Mouse (Mus musculus) thymus, adult 18-20 months (tissue): ENCODE measurements around the gene Cacna1a.

Source experiments
- DNase-seq, 2 experiments: peaks; one replicate each; pipeline ENCODE4 v3.0.0; 2022; ENCODE audit warnings: mixed read lengths in 2 of 2

Cacna1a gene

DNA sequence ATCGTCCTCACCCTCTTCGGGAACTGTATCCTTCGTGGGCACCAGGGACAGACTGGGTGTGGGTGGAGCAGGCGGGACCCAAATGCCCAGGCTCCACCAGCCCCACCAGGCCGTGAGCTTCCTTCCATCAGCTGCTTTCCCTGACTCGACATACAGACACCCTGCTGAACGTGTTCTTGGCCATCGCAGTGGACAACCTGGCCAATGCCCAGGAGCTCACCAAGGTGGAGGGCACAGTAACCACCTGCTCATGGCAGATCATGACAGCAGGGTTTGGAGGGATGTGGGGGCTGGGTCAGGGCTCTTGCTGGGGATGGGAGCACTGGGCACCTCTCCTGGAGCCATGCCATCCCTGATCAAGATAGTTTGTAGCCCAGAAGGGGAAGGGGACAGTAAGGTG is 164.9 kb downstream of the Cacna1a start:
- DNase-seq = no peak

DNA sequence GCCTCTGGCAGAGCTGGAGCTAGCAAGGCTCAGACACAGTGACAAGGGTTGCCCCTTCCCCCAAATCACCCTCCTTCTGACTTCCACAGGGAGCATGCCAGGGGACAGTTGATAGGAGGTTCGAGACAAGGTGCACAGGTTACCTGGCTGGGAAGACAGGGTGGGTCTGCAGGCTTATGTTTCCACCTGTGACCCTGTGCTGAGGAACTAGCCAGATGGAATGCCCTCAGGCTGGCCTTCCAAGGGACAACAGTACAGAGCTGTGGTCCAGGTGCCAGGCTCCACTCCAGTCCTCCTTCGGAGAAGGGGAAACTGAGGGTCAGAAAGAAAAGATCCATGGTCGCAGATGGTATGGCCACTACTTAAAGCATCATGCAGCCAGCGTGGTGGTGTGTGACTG is 165.4 kb downstream of the Cacna1a start:
- DNase-seq = no peak

DNA sequence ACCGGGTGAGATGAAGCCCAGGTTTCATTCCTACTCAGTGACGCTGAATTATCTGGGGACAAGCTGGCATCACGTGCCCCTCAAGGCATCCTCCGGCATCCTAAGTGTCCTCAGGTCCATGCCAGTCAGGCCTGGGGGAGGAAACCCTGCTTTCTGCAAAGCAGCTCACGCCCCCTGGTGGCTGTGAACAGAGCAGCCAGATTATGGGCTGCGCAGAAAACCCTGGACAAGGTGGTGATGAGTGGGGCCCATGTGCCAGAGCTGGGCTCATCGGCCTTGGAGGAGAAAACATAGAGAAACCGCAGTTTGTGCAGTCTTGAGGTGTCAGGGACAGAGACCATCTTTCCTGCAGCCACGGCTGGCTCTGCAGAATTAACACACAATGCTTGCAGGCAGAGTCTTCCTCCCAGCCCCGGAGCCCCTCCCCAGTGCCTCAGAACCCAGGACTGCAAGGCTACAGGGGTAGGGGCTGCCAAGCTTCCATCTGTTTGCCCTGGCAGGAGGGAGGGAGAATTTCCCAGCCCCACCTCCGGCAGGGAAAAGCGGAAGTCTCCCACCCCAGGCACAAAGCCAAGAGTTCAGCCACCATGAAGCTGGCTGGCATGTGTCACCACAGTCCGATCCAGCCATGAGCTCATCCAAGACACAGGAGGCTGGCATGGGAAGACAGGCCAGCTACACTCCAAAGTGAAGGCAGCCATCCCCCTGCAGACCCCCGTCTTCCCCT is 166.2 kb downstream of the Cacna1a start:
- peak; percentile 37 to 42 for DNase-seq

GRCm38 (mm10) chr8:84555269-84555668 is 167.0 kb downstream of the Cacna1a start:
- no peak for DNase-seq

GRCm38 (mm10) chr8:84557936-84558335 is 169.7 kb downstream of the Cacna1a start:
- DNase-seq = no peak

DNA sequence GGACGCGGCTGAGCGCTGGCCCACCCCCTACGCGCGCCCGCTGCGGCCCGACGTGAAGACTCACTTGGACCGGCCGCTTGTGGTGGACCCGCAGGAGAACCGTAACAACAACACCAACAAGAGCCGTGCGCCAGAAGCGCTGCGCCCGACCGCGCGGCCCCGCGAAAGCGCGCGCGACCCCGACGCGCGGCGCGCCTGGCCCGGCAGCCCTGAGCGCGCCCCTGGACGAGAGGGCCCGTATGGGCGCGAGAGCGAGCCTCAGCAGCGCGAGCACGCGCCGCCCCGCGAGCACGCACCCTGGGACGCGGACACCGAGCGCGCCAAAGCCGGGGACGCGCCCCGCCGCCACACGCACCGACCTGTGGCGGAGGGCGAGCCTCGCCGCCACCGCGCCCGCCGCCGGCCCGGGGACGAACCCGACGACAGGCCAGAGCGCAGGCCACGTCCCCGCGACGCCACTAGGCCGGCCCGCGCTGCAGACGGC is 170.9 kb downstream of the Cacna1a start:
- no peak for DNase-seq

DNA sequence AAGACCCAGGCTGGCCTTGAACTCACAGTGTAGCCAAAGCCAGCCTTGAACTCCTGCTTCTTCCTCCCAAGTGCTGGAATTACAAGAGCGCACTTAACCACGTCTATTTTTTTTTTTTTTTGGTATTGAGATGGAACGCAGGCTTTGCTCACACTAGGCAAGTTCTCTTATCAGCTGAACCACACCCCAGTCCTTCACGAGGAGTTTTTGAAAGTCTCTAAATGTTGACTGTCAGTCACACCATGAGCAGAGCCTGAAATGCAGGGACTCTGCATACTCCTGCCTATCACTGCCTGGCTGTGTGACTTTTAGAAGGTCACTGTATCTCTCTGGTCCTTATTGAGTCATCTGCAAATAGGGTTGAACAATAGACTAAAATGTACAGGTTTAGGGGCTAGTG is 173.5 kb downstream of the Cacna1a start:
- no peak for DNase-seq

- DNase-seq = no peak
These were observed 175.8 kb downstream of the Cacna1a start for GRCm38 (mm10) chr8:84564042-84564441.

GRCm38 (mm10) chr8:84565577-84566360 is 177.5 kb downstream of the Cacna1a start:
- DNase-seq = no peak

GRCm38 (mm10) chr8:84566816-84567413 is 178.7 kb downstream of the Cacna1a start:
- DNase-seq = no peak

DNA sequence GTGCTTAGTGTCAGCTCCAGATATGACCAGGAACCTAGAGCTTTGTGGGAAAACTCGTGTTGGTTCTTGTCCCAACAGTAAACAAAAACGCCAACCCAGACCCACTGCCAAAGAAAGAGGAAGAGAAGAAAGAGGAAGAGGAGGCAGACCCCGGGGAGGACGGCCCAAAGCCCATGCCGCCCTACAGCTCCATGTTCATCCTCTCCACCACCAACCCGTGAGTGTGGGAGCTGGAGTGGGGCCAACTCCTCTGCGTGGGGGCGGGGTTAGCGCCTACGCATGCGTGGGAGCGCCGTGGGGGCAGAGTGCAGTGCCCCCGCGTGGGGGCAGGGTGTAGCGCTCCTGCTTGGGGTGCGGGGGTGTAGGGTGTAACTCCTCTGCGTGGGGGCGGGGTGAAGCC is 179.3 kb downstream of the Cacna1a start:
- peak in 1 of 2 experiments; percentile 29 for DNase-seq

- DNase-seq = no peak
These were observed 180.5 kb downstream of the Cacna1a start for GRCm38 (mm10) chr8:84568737-84569136.

DNA sequence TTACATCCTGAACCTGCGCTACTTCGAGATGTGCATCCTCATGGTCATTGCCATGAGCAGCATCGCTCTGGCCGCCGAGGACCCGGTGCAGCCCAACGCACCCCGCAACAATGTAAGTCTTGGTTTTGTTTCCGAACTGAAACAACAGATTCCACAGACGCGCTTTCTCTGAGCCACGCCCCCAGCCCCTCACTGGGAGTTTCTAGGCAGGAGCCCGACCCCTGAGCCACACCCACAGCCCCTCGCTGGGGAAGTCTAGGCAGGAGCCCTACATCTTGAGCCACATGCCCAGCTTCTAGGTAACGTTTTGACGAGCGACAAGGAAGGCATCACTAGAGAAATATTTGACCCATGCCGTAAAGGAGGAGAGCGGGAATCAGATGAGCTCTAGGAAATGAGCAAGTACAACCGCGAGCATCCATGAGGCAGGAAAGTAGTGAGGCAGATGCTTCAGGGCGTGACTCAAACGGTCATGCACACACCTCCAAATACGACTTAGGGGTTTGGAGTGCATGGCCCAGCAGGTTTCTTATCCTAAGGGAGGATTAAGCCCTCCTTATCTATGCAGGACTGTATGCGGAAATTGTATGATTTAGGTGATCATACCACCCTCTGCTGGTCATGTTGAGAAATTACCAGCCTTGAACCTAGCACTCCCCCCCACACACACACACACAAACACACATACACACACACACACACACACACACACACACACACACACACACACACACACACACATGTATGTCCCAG is 181.9 kb downstream of the Cacna1a start:
- DNase-seq = no peak

- DNase-seq = no peak
These were observed 189.2 kb downstream of the Cacna1a start for GRCm38 (mm10) chr8:84577432-84577831.

DNA sequence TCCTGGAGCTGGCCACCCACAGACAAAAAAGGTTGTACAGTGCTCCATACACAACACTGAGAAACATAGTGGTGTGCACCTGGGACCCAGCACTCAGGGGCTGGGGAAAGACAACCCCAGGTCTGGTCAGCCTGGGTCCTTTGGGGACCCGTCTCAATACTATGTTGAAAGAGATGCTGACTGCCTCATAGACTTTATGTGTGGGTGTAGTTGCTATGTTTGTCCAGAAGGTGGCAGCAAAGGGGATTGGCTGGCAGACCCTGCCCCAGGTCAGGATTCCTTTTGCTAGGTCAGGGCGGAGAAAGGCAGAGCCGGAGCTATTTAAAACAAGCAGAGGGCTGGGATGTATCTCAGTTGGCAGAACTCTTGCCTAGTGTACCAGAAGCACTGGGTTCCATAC is 191.4 kb downstream of the Cacna1a start:
- DNase-seq = no peak

DNA sequence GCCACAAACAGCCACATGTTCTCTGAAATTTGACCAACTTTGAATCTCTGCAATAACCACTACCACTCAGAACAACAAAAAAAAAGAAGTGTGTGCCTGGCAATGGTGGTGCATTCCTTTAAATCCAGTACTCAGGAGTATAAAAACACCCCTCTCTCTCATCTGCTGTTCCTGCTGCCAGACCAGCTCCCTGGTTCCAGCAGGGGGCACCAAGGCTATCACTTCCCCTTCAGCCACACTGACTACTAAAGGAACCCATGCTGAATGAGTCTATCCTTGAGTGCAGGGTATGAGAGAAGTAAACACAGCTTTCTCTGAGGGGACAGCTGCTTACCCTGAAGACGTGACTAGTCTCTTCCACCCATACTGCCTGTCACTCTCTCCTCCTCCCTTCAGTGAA is 197.1 kb downstream of the Cacna1a start:
- DNase-seq = no peak

DNA sequence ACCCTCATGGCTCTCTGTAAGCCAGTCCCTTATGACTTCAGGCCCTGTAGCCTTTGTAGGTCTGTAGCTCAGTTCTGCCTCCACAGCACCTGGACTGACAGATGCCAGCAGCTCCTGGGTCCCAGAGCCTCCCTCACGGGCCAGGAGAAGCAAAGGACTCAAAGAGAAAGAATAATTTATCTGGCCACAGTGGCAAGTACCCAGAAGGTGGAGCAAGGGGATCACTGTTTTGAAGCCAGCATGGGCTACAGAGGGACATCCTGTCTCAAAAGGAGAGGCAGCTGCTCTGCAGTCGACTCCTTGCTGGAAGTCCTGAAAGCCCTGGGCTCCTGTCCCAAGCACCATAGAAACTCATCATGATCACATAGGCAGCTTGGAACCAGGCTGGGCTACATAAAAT is 198.0 kb downstream of the Cacna1a start:
- no peak for DNase-seq

DNA sequence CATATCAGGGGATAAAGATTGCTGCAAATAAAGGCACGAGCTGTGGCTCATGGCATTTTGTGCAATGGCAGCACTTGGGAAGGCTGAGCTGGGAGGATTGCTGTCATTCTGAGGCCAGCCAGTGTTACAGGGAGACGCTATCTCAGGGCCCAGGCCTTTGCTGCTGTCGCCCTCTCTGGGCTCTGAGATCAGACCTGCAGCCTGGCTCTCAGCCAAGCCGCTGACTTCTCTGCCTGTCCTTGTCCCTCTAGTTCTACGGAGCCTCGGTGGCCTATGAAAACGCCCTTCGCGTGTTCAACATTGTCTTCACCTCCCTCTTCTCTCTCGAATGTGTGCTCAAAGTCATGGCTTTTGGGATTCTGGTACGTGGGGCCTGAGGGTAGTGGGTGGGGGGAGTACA is 200.3 kb downstream of the Cacna1a start:
- DNase-seq = no peak

DNA sequence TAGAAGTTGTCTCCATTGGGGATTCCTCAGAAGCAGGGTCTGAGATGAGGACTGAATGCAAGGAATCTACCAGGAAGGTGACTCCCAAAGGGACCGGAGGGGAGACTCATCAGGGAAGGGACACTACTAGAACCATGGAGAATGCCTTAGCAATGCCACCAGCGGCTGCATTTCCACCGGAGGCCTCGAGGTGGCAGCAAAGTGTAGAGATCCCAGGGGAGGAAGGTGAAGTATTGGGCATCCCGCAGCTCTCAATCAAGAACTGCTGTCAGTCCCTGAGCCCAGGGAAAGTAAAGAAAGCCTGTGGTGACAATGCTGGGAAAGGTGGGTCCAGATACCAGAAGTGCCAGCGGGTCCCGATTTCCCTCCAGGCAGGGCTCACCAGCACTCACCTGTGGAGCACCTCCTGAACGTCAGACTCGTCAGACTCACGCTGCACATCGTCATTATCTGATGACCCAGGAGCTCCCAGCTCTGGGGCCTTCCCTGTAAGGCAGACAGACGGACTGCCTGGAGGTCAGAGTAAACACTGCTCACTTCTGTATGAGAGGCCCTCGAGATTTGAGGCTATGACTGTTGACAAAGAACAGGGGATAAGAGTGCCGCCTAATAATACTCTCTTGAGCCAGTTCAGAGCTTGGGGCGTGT is 203.9 kb downstream of the Cacna1a start:
- DNase-seq = peak; percentile 29 to 36

DNA sequence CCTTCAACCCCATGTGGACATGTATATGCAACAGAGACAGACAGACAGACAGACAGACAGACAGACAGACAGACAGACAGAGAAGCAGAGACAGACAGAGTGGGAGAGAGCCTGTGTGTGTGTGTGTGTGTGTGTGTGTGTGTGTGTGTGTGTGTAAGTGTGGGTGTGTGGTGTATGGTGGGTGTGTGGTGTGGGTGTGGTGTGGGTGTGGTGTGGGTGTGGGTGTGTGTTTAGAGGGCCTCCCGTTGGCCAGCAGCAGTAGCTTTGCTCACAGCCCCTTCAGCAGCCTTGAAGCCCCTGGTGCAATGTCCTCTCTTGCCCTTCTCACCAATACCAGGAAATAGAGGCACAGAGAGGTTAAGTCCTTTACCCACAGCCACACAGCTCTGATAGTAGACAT is 204.9 kb downstream of the Cacna1a start:
- DNase-seq = no peak

GRCm38 (mm10) chr8:84594099-84594780 is 206.0 kb downstream of the Cacna1a start:
- peak; percentile 26 to 28 for DNase-seq

DNA sequence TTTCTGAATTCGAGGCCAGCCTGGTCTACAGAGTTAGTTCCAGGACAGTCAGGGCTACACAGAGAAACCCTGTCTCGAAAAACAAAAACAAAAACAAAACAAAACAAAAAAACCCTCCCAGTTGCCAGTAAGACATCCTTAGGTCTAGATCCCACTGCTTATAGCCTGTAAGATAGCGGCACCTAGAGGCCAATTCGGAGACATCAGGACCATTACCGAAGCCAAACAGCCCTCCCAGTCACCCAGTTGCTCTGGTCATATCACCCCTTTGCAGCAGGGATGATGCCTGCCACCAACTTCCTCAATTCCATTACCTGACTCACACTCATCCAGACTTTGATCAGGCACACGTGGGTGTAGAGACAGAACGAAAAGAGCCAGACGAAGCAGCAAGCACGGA is 207.4 kb downstream of the Cacna1a start:
- no peak for DNase-seq
